Mouse (Mus musculus): ENCODE data around the gene Scel. TPM values are rescaled to one million over a fixed set of nuclear protein-coding genes. Genes with fewer than 3 reads are reported as not detected.
A peak's percentile ranks its signal among the peaks of the same experiment; 100 is the strongest.

Gene Scel
- total RNA-seq, 1 experiment from 2014 or later: not detected

GRCm38 (mm10) chr14:103648623-103649255 is 135.6 kb downstream of the Scel start:
- no peak for ATAC-seq (replicated peaks; ENCODE audit: low read depth, poor library complexity, severe bottlenecking)

- no peak for ATAC-seq (replicated peaks; ENCODE audit: low read depth, poor library complexity, severe bottlenecking)
Observed at GRCm38 (mm10) chr14:103649302-103649701, 136.2 kb downstream of the Scel start.

- ATAC-seq (replicated peaks; ENCODE audit: low read depth, poor library complexity, severe bottlenecking): peak; percentile 81
Observed at GRCm38 (mm10) chr14:103649896-103650334, 136.8 kb downstream of the Scel start, which contains the start of gene Slain1. Gene Slain1 (plus strand): TSS chr14:103650228.

- peak; percentile 23 for ATAC-seq (replicated peaks; ENCODE audit: low read depth, poor library complexity, severe bottlenecking)
Observed at GRCm38 (mm10) chr14:103650413-103651101, 137.4 kb downstream of the Scel start.

GRCm38 (mm10) chr14:103651106-103651505 is 138.0 kb downstream of the Scel start:
- 0 out of 2 replicates have a peak, but pooled peaks have one; percentile 12 for ATAC-seq (replicated peaks; ENCODE audit: low read depth, poor library complexity, severe bottlenecking)

GRCm38 (mm10) chr14:103651562-103651961 is 138.4 kb downstream of the Scel start:
- no peak for ATAC-seq (replicated peaks; ENCODE audit: low read depth, poor library complexity, severe bottlenecking)

GRCm38 (mm10) chr14:103652524-103652923 is 139.4 kb downstream of the Scel start:
- ATAC-seq (replicated peaks; ENCODE audit: low read depth, poor library complexity, severe bottlenecking): no peak

- no peak for ATAC-seq (replicated peaks; ENCODE audit: low read depth, poor library complexity, severe bottlenecking)
Observed at GRCm38 (mm10) chr14:103653800-103654199, 140.7 kb downstream of the Scel start.

GRCm38 (mm10) chr14:103655448-103655847 is 142.3 kb downstream of the Scel start:
- ATAC-seq (replicated peaks; ENCODE audit: low read depth, poor library complexity, severe bottlenecking): no peak

- ATAC-seq (replicated peaks; ENCODE audit: low read depth, poor library complexity, severe bottlenecking): no peak
Observed at GRCm38 (mm10) chr14:103657876-103658275, 144.7 kb downstream of the Scel start.

Other genes with a start within 250 kb of the Scel start
- gene Mycbp2, start 166.5 kb upstream of the Scel start, total RNA-seq (2017): 70.1 and 74.2 TPM in 2 replicates
- gene Slain1, start 136.9 kb downstream of the Scel start, total RNA-seq (2017): 9.6 and 11.9 TPM in 2 replicates

Measured in common myeloid progenitor, adult 5-6 weeks (primary cell).